Mouse (Mus musculus): ENCODE results near the gene Cd207. TPM values are rescaled to one million over a fixed set of nuclear protein-coding genes. Genes with fewer than 3 reads are reported as not detected.

Cd207 gene
- polyA plus RNA-seq, 1 experiment from 2014 or later, result not detected

DNA sequence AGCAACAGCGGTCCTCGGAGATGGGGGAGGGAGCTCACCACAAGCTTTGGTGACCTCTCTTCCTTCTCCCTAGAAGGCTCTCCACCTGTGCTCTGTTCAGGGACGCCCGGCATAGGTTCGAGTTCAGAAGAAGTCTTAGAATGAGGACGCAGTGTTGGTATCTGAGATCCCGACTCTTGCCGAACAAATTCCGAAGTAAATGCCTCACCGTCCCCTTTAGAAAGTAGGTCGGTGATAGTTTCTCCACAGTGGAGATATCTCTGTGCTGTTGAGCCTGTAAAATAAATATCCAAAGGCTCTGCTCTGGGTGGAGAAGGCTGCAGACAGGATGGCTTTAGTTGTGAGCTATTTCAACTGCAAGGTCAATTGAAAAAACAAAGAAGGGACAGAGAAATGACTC, 23.3 kb upstream of the Cd207 start:
- peaks cover 4% of the 10 kb centered on the region; the same call in 1 of the 2 replicates for H3K4me1 ChIP-seq (replicated peaks; ENCODE audit: control insufficient read depth, insufficient read depth, low read length)
- no peaks in the 10 kb centered on the region for H3K36me3 ChIP-seq (ENCODE audit: control insufficient read depth, insufficient read depth, low read length)
- H3K27ac ChIP-seq (ENCODE audit: low read length), result no peak overlapping the region
- no peak overlapping the region for H3K4me2 ChIP-seq (ENCODE audit: low read depth, low read length)
- ATAC-seq (ENCODE audit: low read depth), result no peak
- H3K4me3 ChIP-seq (ENCODE audit: low read length), result no peak overlapping the region
- WGBS, result under 1% methylated on average over 11 of the region's 11 CpGs
- H3K9me3 ChIP-seq (ENCODE audit: control insufficient read depth, low read length), result no peaks in the 10 kb centered on the region
- H3K9ac ChIP-seq (ENCODE audit: low read length), result no peak overlapping the region
- H3K27me3 ChIP-seq (ENCODE audit: control insufficient read depth, insufficient read depth, low read depth, low read length), result peaks cover 92% of the 10 kb centered on the region

DNA sequence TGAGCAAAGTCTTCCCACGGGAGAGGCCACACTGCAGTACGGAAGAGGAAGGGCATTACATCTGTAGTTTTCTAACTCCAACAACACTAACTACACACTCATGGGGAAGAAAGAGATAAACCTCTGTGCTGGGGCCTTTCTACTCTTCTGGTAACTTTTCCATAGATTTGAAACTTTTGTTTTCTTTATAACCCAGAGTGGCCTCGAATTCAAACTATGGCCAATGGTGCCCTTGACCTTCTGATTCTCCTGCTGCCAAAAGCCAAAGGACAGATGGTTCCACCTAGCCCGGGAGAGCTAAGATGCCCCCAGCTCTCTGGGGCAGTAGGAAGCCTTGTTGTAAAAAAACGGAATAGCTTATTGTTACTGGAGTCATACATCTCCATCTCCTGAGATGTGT, 22.3 kb upstream of the Cd207 start:
- WGBS, result 5% methylated on average over 5 of the region's 5 CpGs
- no peak overlapping the region for H3K4me3 ChIP-seq (ENCODE audit: low read length)
- no peak overlapping the region for H3K27ac ChIP-seq (ENCODE audit: low read length)
- no peak overlapping the region for H3K9ac ChIP-seq (ENCODE audit: low read length)
- ATAC-seq (ENCODE audit: low read depth), result no peak
- no peaks in the 10 kb centered on the region for H3K36me3 ChIP-seq (ENCODE audit: control insufficient read depth, insufficient read depth, low read length)
- no peak overlapping the region for H3K4me2 ChIP-seq (ENCODE audit: low read depth, low read length)
- no peaks in the 10 kb centered on the region for H3K9me3 ChIP-seq (ENCODE audit: control insufficient read depth, low read length)
- H3K4me1 ChIP-seq (replicated peaks; ENCODE audit: control insufficient read depth, insufficient read depth, low read length), result peaks cover 4% of the 10 kb centered on the region; the same call in 1 of the 2 replicates
- H3K27me3 ChIP-seq (ENCODE audit: control insufficient read depth, insufficient read depth, low read depth, low read length), result peaks cover 92% of the 10 kb centered on the region

DNA sequence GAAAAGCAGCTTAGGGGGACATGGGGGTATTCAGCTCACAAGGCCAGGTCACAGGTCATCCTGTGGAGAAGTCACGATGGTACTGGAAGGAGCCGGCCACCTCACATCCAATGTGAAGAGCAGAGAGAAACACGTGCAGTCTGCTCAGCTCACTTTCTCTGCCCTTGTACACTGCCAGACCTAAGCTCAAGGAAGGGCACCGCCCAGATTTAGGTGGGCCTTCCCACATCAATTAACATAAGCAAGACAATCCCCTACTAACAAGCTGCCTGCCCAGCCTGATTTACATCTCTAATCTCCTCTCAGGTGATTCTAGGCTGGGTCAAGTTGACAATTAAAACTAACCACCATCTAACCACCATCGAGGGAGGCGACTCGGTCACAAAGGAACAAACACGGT, 20.3 kb upstream of the Cd207 start:
- 3% methylated on average over 8 of the region's 8 CpGs for WGBS
- H3K27me3 ChIP-seq (ENCODE audit: control insufficient read depth, insufficient read depth, low read depth, low read length), result peaks cover 92% of the 10 kb centered on the region
- H3K9me3 ChIP-seq (ENCODE audit: control insufficient read depth, low read length), result no peaks in the 10 kb centered on the region
- H3K4me3 ChIP-seq (ENCODE audit: low read length), result no peak overlapping the region
- H3K4me2 ChIP-seq (ENCODE audit: low read depth, low read length), result no peak overlapping the region
- peaks cover 4% of the 10 kb centered on the region; the same call in 1 of the 2 replicates for H3K4me1 ChIP-seq (replicated peaks; ENCODE audit: control insufficient read depth, insufficient read depth, low read length)
- no peaks in the 10 kb centered on the region for H3K36me3 ChIP-seq (ENCODE audit: control insufficient read depth, insufficient read depth, low read length)
- H3K27ac ChIP-seq (ENCODE audit: low read length), result no peak overlapping the region
- no peak for ATAC-seq (ENCODE audit: low read depth)
- H3K9ac ChIP-seq (ENCODE audit: low read length), result no peak overlapping the region

DNA sequence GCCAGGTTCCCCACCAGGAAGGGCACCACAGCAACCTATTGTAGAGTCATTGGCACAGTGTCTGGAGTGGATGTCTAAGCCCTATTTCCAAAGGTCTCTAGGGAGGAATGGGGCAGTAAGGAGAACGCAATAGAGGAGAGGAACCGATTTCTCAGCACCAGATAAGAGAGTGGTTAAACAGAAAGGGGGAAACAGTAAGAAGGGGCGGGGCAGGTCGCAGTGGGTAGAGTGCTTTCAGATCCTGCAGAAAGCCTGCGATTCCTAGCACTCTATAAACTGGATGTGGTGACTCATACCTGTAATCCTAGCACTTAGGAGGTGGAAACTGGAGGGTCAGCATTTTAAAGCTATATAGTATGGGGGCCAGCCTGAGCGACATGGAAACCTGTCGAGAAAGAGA, 19.0 kb upstream of the Cd207 start:
- H3K27me3 ChIP-seq (ENCODE audit: control insufficient read depth, insufficient read depth, low read depth, low read length), result peaks cover 93% of the 10 kb centered on the region

DNA sequence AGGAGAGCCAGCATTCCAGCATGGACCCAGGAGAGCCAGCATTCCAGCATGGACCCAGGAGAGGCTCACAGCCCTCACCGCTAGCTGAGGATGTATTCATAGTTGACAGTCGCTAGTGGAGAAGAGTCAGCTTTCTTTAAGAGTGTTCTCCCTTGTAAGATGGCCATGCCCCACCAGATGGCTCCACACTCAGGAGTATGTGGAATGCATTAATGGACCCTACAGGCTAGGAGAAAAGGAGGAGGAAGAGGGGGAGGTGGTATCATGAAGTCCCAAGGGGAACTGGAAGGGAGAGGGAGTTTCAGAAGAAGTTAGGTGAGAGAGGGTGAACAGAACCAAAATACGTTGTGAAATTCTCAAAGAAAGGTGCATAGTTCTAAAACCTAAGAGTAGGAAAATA, 18.1 kb upstream of the Cd207 start:
- no peak overlapping the region for H3K4me3 ChIP-seq (ENCODE audit: low read length)
- peaks cover 95% of the 10 kb centered on the region for H3K27me3 ChIP-seq (ENCODE audit: control insufficient read depth, insufficient read depth, low read depth, low read length)
- WGBS, result 7% methylated on average over 3 of the region's 3 CpGs
- no peaks in the 10 kb centered on the region for H3K9me3 ChIP-seq (ENCODE audit: control insufficient read depth, low read length)
- no peak for ATAC-seq (ENCODE audit: low read depth)
- H3K9ac ChIP-seq (ENCODE audit: low read length), result no peak overlapping the region
- H3K27ac ChIP-seq (ENCODE audit: low read length), result no peak overlapping the region
- no peaks in the 10 kb centered on the region for H3K36me3 ChIP-seq (ENCODE audit: control insufficient read depth, insufficient read depth, low read length)
- no peak overlapping the region for H3K4me2 ChIP-seq (ENCODE audit: low read depth, low read length)
- H3K4me1 ChIP-seq (replicated peaks; ENCODE audit: control insufficient read depth, insufficient read depth, low read length), result no peaks in the 10 kb centered on the region

More for the DNA sequence above, 19.0 kb upstream of the Cd207 start:
- H3K36me3 ChIP-seq (ENCODE audit: control insufficient read depth, insufficient read depth, low read length), result no peaks in the 10 kb centered on the region
- no peak for ATAC-seq (ENCODE audit: low read depth)
- H3K27ac ChIP-seq (ENCODE audit: low read length), result no peak overlapping the region
- H3K9ac ChIP-seq (ENCODE audit: low read length), result no peak overlapping the region
- no peak overlapping the region for H3K4me2 ChIP-seq (ENCODE audit: low read depth, low read length)
- no peaks in the 10 kb centered on the region for H3K4me1 ChIP-seq (replicated peaks; ENCODE audit: control insufficient read depth, insufficient read depth, low read length)
- H3K4me3 ChIP-seq (ENCODE audit: low read length), result no peak overlapping the region
- 2% methylated on average over 7 of the region's 7 CpGs for WGBS
- H3K9me3 ChIP-seq (ENCODE audit: control insufficient read depth, low read length), result no peaks in the 10 kb centered on the region

DNA sequence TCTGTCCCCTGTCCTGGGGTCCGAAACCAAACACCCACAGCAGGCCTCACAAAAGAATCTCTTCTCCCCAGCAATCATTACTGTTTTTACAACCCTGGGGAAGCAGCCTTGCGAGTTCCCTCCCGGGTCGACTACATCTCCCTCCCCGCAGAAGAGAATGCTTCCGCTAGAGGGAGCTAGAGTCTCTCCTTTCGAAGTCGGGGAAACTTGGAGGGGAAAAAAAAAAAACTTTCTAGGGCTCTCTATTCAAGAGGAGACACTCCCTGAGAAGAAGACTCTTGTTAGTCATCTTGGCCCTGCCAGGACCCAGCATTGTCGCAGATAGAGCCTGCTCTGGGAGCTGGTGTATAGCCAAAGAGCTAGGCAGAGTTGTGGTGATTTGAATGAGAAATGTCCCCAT, 16.2 kb upstream of the Cd207 start:
- Histone ChIP-seq H3K36me3 (ENCODE audit: control insufficient read depth, insufficient read depth, low read length) (no peaks in the 10 kb centered on the region), H3K27me3 (ENCODE audit: control insufficient read depth, insufficient read depth, low read depth, low read length) (peaks cover 90% of the 10 kb centered on the region), H3K27ac (ENCODE audit: low read length) (no peak overlapping the region), H3K4me3 (ENCODE audit: low read length) (no peak overlapping the region), H3K9me3 (ENCODE audit: control insufficient read depth, low read length) (no peaks in the 10 kb centered on the region), H3K4me2 (ENCODE audit: low read depth, low read length) (no peak overlapping the region), H3K9ac (ENCODE audit: low read length) (no peak overlapping the region), H3K4me1 (replicated peaks; ENCODE audit: control insufficient read depth, insufficient read depth, low read length) (no peaks in the 10 kb centered on the region)
- no peak for ATAC-seq (ENCODE audit: low read depth)
- 0% methylated on average over 9 of the region's 9 CpGs for WGBS

DNA sequence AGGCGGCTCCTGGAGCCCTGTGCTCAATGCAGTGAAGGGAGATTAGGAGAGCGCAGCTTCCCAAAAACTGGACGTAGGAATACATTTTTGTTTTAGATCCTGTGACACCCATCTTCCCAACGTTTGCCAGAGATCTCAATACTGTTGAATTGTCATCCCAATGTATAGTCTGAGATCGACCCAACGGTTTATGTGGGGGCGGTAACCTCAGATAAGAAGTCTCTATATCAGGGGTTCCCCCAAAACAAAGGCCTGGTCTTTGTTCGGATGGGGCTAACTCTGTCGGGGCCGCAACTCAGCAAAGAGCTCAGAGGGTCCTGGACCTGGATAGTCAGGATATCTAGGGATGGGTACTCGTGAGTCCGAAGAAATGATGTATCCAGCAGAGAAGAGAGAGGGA, 15.3 kb upstream of the Cd207 start:
- no peak overlapping the region for H3K4me3 ChIP-seq (ENCODE audit: low read length)
- H3K36me3 ChIP-seq (ENCODE audit: control insufficient read depth, insufficient read depth, low read length), result no peaks in the 10 kb centered on the region
- no peak overlapping the region for H3K9ac ChIP-seq (ENCODE audit: low read length)
- no peaks in the 10 kb centered on the region for H3K9me3 ChIP-seq (ENCODE audit: control insufficient read depth, low read length)
- no peak overlapping the region for H3K27ac ChIP-seq (ENCODE audit: low read length)
- no peak for ATAC-seq (ENCODE audit: low read depth)
- no peak overlapping the region for H3K4me2 ChIP-seq (ENCODE audit: low read depth, low read length)
- WGBS, result 1% methylated on average over 12 of the region's 12 CpGs
- peaks cover 83% of the 10 kb centered on the region for H3K27me3 ChIP-seq (ENCODE audit: control insufficient read depth, insufficient read depth, low read depth, low read length)
- no peaks in the 10 kb centered on the region for H3K4me1 ChIP-seq (replicated peaks; ENCODE audit: control insufficient read depth, insufficient read depth, low read length)

DNA sequence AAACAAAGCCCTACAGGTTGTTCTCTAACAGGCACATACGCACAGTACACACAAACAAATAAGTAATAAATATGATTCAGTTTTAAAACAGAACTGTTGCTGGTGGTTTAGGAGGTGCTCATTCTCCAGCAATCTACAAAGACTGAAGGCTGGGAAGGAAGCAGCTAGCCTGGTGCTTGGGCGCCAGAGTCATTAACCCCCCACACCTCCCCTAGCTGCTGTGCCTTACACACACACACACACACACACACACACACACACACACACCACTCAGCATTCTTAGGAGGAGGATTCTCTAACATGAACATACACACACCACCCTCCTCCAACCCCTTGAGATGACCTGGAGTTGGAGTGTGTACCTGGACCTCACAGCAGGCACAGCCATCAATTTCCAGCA, 13.3 kb upstream of the Cd207 start:
- Histone ChIP-seq H3K27ac (ENCODE audit: low read length) (no peak overlapping the region), H3K36me3 (ENCODE audit: control insufficient read depth, insufficient read depth, low read length) (no peaks in the 10 kb centered on the region), H3K4me2 (ENCODE audit: low read depth, low read length) (no peak overlapping the region), H3K9me3 (ENCODE audit: control insufficient read depth, low read length) (no peaks in the 10 kb centered on the region), H3K4me3 (ENCODE audit: low read length) (no peak overlapping the region), H3K27me3 (ENCODE audit: control insufficient read depth, insufficient read depth, low read depth, low read length) (peaks cover 63% of the 10 kb centered on the region), H3K9ac (ENCODE audit: low read length) (no peak overlapping the region), H3K4me1 (replicated peaks; ENCODE audit: control insufficient read depth, insufficient read depth, low read length) (no peaks in the 10 kb centered on the region)
- 57% methylated on average over 2 of the region's 2 CpGs for WGBS
- no peak for ATAC-seq (ENCODE audit: low read depth)

DNA sequence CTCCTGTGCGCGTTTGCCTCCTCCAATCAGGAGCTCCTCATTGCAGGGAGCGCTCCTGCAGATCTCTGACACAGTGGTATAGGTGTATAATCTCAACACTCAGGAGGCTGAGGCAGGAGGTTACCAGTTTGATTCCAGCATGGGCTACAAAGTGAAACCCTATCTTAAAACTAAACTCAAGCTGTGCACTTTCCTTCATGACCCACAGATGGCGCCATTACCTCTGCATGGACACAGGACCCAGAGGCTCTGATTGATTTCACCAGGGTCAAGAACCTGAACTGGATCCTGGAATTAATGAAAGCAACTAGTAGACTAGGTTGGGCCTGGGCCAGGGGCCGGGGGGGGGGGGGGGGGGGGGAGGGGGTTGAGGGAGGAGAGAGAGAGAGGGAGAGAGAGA, 12.6 kb upstream of the Cd207 start:
- H3K9me3 ChIP-seq (ENCODE audit: control insufficient read depth, low read length), result no peaks in the 10 kb centered on the region
- no peak overlapping the region for H3K27ac ChIP-seq (ENCODE audit: low read length)
- WGBS, result 20% methylated on average over 4 of the region's 5 CpGs
- ATAC-seq (ENCODE audit: low read depth), result peak; percentile 15; the same call in 1 of the 2 replicates
- no peak overlapping the region for H3K4me3 ChIP-seq (ENCODE audit: low read length)
- H3K27me3 ChIP-seq (ENCODE audit: control insufficient read depth, insufficient read depth, low read depth, low read length), result peaks cover 60% of the 10 kb centered on the region
- H3K4me2 ChIP-seq (ENCODE audit: low read depth, low read length), result no peak overlapping the region
- no peaks in the 10 kb centered on the region for H3K36me3 ChIP-seq (ENCODE audit: control insufficient read depth, insufficient read depth, low read length)
- H3K9ac ChIP-seq (ENCODE audit: low read length), result no peak overlapping the region
- no peaks in the 10 kb centered on the region for H3K4me1 ChIP-seq (replicated peaks; ENCODE audit: control insufficient read depth, insufficient read depth, low read length)

DNA sequence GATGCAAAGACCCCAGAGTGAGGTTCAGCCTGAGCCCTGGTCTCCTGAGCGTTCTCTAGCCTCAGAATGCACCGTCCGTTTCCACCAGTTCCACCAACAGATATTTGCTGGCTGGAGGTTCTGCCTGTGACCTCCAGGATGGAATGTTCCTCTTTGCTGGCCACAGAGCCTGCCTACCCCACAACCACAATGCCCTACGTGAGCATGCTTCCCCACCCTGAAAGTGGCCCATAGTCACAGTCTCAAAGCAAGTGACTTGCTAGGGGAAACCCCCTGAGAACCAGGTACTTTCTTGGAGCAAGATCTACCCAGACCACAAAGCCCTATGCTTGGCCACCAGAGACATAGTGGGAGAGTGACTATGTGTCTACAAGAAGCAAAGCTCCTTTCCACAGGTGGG, 11.7 kb upstream of the Cd207 start:
- Histone ChIP-seq H3K27ac (ENCODE audit: low read length) (no peak overlapping the region), H3K9ac (ENCODE audit: low read length) (no peak overlapping the region), H3K4me3 (ENCODE audit: low read length) (no peak overlapping the region), H3K9me3 (ENCODE audit: control insufficient read depth, low read length) (no peaks in the 10 kb centered on the region), H3K4me2 (ENCODE audit: low read depth, low read length) (no peak overlapping the region), H3K27me3 (ENCODE audit: control insufficient read depth, insufficient read depth, low read depth, low read length) (peaks cover 51% of the 10 kb centered on the region), H3K4me1 (replicated peaks; ENCODE audit: control insufficient read depth, insufficient read depth, low read length) (no peaks in the 10 kb centered on the region), H3K36me3 (ENCODE audit: control insufficient read depth, insufficient read depth, low read length) (no peaks in the 10 kb centered on the region)
- ATAC-seq (ENCODE audit: low read depth), result no peak
- 77% methylated on average over 4 of the region's 4 CpGs for WGBS

All from lung, embryonic 16.5 days (tissue).